Mouse (Mus musculus) embryonic facial prominence, embryonic 15.5 days (tissue): ENCODE results near the gene Aatk. TPM values are rescaled to one million over a fixed set of nuclear protein-coding genes. Genes with fewer than 3 reads are reported as not detected.

Experiments
- ATAC-seq: fragments of 200-750 bp; cut with Nextera tagmentation; 2 replicates; pipeline ENCODE4 v1.8.0; 2017; ENCODE audit warnings: low read depth, moderate TSS enrichment; ENCODE audit not compliant: insufficient number of reproducible peaks, low FRiP score, low TSS enrichment
- H3K27ac ChIP-seq: fragments of 300-500 bp; sonication (generic); replicated peaks from 2 replicates; pipeline ENCODE4 v1.5.1; 2015; ENCODE audit warnings: mild to moderate bottlenecking, inconsistent platforms
- H3K27me3 ChIP-seq: fragments of 300-500 bp; sonication (generic); 2 replicates; pipeline ENCODE4 v1.6.1; 2015; ENCODE audit warnings: inconsistent platforms
- H3K36me3 ChIP-seq: fragments of 300-500 bp; sonication (generic); 2 replicates; pipeline ENCODE4 v1.6.1; 2015; ENCODE audit warnings: mild to moderate bottlenecking, inconsistent platforms
- H3K4me1 ChIP-seq: fragments of 300-500 bp; sonication (generic); 2 replicates; pipeline ENCODE4 v1.6.1; 2015; ENCODE audit warnings: inconsistent platforms
- H3K4me2 ChIP-seq: fragments of 300-500 bp; sonication (generic); replicated peaks from 2 replicates; pipeline ENCODE4 v1.6.1; 2015; ENCODE audit warnings: mild to moderate bottlenecking, inconsistent platforms
- H3K4me3 ChIP-seq: fragments of 300-500 bp; sonication (generic); replicated peaks from 2 replicates; pipeline ENCODE4 v1.5.1; 2015; ENCODE audit warnings: mild to moderate bottlenecking, inconsistent platforms
- H3K9ac ChIP-seq: fragments of 300-500 bp; sonication (generic); 2 replicates; pipeline ENCODE4 v1.6.1; 2015; ENCODE audit warnings: inconsistent platforms
- H3K9me3 ChIP-seq: fragments of 300-500 bp; sonication (generic); replicated peaks from 2 replicates; pipeline ENCODE4 v1.6.1; 2016; ENCODE audit warnings: inconsistent platforms
- WGBS: fragments of 180-500 bp; shearing (Covaris S2); methylation state at CpG from one replicate; pipeline ENCODE4 v1.1.7; 2015; 5-methylcytosine and 5-hydroxymethylcytosine counted together
- polyA plus RNA-seq: library from polyadenylated mRNA; unstranded; fragments of >200 nt; fragmentation: Nextera tagmentation; extraction: Ambion mirVana; gene quantifications from 2 replicates; pipeline ENCODE4 v1.2.1, GENCODE M21; 2015

Gene Aatk
- polyA plus RNA-seq, 1 experiment from 2014 or later, result 7.8 TPM

- ATAC-seq, result no peak
- Histone ChIP-seq H3K4me1 (no peaks in the 10 kb centered on the region), H3K4me2 (no peak overlapping the region), H3K27me3 (no peaks in the 10 kb centered on the region), H3K27ac (no peak overlapping the region), H3K9ac (no peak overlapping the region), H3K9me3 (no peaks in the 10 kb centered on the region), H3K4me3 (no peak overlapping the region), H3K36me3 (no peaks in the 10 kb centered on the region)
- 49% methylated on average over 23 of the region's 23 CpGs for WGBS
Measured at GRCm38 (mm10) chr11:120019542-120020440, 27.2 kb downstream of the Aatk start.

- Histone ChIP-seq H3K4me2 (no peak overlapping the region), H3K27ac (no peak overlapping the region), H3K36me3 (no peaks in the 10 kb centered on the region), H3K4me1 (peaks cover 12% of the 10 kb centered on the region), H3K27me3 (no peaks in the 10 kb centered on the region), H3K9me3 (no peaks in the 10 kb centered on the region), H3K4me3 (no peak overlapping the region), H3K9ac (no peak overlapping the region)
- WGBS, result 74% methylated on average over 8 of the region's 8 CpGs
- no peak for ATAC-seq
Measured at GRCm38 (mm10) chr11:120017011-120017410, 30.0 kb downstream of the Aatk start.

GRCm38 (mm10) chr11:120014758-120015157 is 32.2 kb downstream of the Aatk start:
- no peaks in the 10 kb centered on the region for H3K9me3 ChIP-seq
- H3K4me1 ChIP-seq, result peaks cover 19% of the 10 kb centered on the region
- H3K9ac ChIP-seq, result no peak overlapping the region
- H3K4me3 ChIP-seq, result no peak overlapping the region
- 94% methylated on average over 4 of the region's 4 CpGs for WGBS
- H3K27ac ChIP-seq, result no peak overlapping the region
- H3K4me2 ChIP-seq, result no peak overlapping the region
- H3K36me3 ChIP-seq, result no peaks in the 10 kb centered on the region
- ATAC-seq, result no peak
- no peaks in the 10 kb centered on the region for H3K27me3 ChIP-seq

- Histone ChIP-seq H3K9ac (0 out of 2 replicates have a peak overlapping the region, but pooled peaks have one; percentile 24), H3K4me2 (peak overlapping the region; percentile 57), H3K4me1 (peaks cover 19% of the 10 kb centered on the region), H3K4me3 (peak overlapping the region; percentile 33), H3K36me3 (no peaks in the 10 kb centered on the region), H3K27me3 (no peaks in the 10 kb centered on the region), H3K27ac (no peak overlapping the region; the same call in 1 of the 2 replicates), H3K9me3 (no peaks in the 10 kb centered on the region)
- ATAC-seq, result peak; percentile 70
- 14% methylated on average over 20 of the region's 21 CpGs for WGBS
Measured at GRCm38 (mm10) chr11:120013174-120013711, 33.7 kb downstream of the Aatk start.

GRCm38 (mm10) chr11:120012702-120013101 is 34.3 kb downstream of the Aatk start:
- Histone ChIP-seq H3K36me3 (no peaks in the 10 kb centered on the region), H3K9ac (no peak overlapping the region), H3K27ac (no peak overlapping the region), H3K27me3 (no peaks in the 10 kb centered on the region), H3K4me3 (no peak overlapping the region), H3K9me3 (no peaks in the 10 kb centered on the region), H3K4me1 (peaks cover 19% of the 10 kb centered on the region), H3K4me2 (no peak overlapping the region)
- 0 out of 2 replicates have a peak, but pooled peaks have one; percentile 3 for ATAC-seq
- WGBS, result 74% methylated on average over 13 of the region's 13 CpGs

- no peak overlapping the region for H3K9ac ChIP-seq
Measured at GRCm38 (mm10) chr11:120011761-120012560, 35.0 kb downstream of the Aatk start.

GRCm38 (mm10) chr11:120011114-120011760 is 35.7 kb downstream of the Aatk start:
- Histone ChIP-seq H3K4me3 (no peak overlapping the region), H3K4me1 (peaks cover 19% of the 10 kb centered on the region), H3K27me3 (no peaks in the 10 kb centered on the region), H3K36me3 (no peaks in the 10 kb centered on the region), H3K9ac (no peak overlapping the region), H3K9me3 (no peaks in the 10 kb centered on the region), H3K4me2 (no peak overlapping the region), H3K27ac (no peak overlapping the region)
- ATAC-seq, result no peak
- 72% methylated on average over 11 of the region's 11 CpGs for WGBS

More at GRCm38 (mm10) chr11:120011761-120012560, 35.0 kb downstream of the Aatk start:
- no peaks in the 10 kb centered on the region for H3K36me3 ChIP-seq
- peaks cover 19% of the 10 kb centered on the region for H3K4me1 ChIP-seq
- no peaks in the 10 kb centered on the region for H3K9me3 ChIP-seq
- WGBS, result 39% methylated on average over 43 of the region's 43 CpGs
- no peak overlapping the region for H3K27ac ChIP-seq
- no peaks in the 10 kb centered on the region for H3K27me3 ChIP-seq
- peak overlapping the region; percentile 42 for H3K4me2 ChIP-seq
- no peak for ATAC-seq
- peak overlapping the region; percentile 8 for H3K4me3 ChIP-seq

GRCm38 (mm10) chr11:120009937-120010336 is 37.0 kb downstream of the Aatk start:
- Histone ChIP-seq H3K4me2 (no peak overlapping the region), H3K9ac (no peak overlapping the region), H3K27ac (no peak overlapping the region), H3K36me3 (no peaks in the 10 kb centered on the region), H3K4me1 (peaks cover 19% of the 10 kb centered on the region), H3K4me3 (no peak overlapping the region), H3K27me3 (no peaks in the 10 kb centered on the region), H3K9me3 (no peaks in the 10 kb centered on the region)
- 83% methylated on average over 20 of the region's 20 CpGs for WGBS
- no peak for ATAC-seq

- peaks cover 19% of the 10 kb centered on the region for H3K4me1 ChIP-seq
- no peak overlapping the region for H3K9ac ChIP-seq
- H3K9me3 ChIP-seq, result no peaks in the 10 kb centered on the region
- H3K27me3 ChIP-seq, result no peaks in the 10 kb centered on the region
- H3K27ac ChIP-seq, result no peak overlapping the region
- 91% methylated on average over 8 of the region's 8 CpGs for WGBS
- no peak for ATAC-seq
- H3K4me3 ChIP-seq, result no peak overlapping the region
- H3K4me2 ChIP-seq, result no peak overlapping the region
- 0 out of 2 replicates have a peak, but pooled peaks cover under 1% of the 10 kb centered on the region for H3K36me3 ChIP-seq
Measured at GRCm38 (mm10) chr11:120008956-120009355, 38.0 kb downstream of the Aatk start.

- Histone ChIP-seq H3K4me2 (no peak overlapping the region), H3K9ac (no peak overlapping the region), H3K9me3 (no peaks in the 10 kb centered on the region), H3K4me1 (peaks cover 17% of the 10 kb centered on the region), H3K27me3 (no peaks in the 10 kb centered on the region), H3K4me3 (no peak overlapping the region), H3K27ac (no peak overlapping the region), H3K36me3 (0 out of 2 replicates have a peak, but pooled peaks cover 3% of the 10 kb centered on the region)
- 91% methylated on average over 1 of the region's 1 CpGs for WGBS
- ATAC-seq, result no peak
Measured at GRCm38 (mm10) chr11:120008501-120008900, 38.5 kb downstream of the Aatk start.
